Mouse (Mus musculus) MEL (cell line): ENCODE data around the gene Glis1. TPM values are rescaled to one million over a fixed set of nuclear protein-coding genes. Genes with fewer than 3 reads are reported as not detected.

Source experiments
- DNase-seq: peaks from one replicate; pipeline ENCODE4 v3.0.0; 2011; ENCODE audit warnings: low read depth, low spot score
- H3K27ac ChIP-seq: 2 replicates; pipeline ENCODE4 v1.5.1; 2012; ENCODE audit warnings: low read depth, mild to moderate bottlenecking, control low read depth, low read length, moderate library complexity; ENCODE audit not compliant: control insufficient read depth
- H3K27me3 ChIP-seq, 2 experiments: fragments of 150-350 bp in 1 of 2; sonication (generic) in 1 of 2; 2 replicates each; pipeline ENCODE4 v1.6.1; 2012; ENCODE audit warnings: low read length in 2 of 2, mild to moderate bottlenecking in 2 of 2, improper control_type of control experiment in 1 of 2, moderate library complexity in 1 of 2; ENCODE audit not compliant: insufficient read depth in 2 of 2, control insufficient read depth in 1 of 2
- H3K36me3 ChIP-seq, 2 experiments: 2 replicates each; pipeline ENCODE4 v1.6.1; 2012 to 2014; ENCODE audit warnings: low read length in 2 of 2, improper control_type of control experiment in 1 of 2, inconsistent platforms in 1 of 2, mild to moderate bottlenecking in 1 of 2; ENCODE audit not compliant: insufficient read depth in 2 of 2, control insufficient read depth in 1 of 2
- H3K4me1 ChIP-seq, 2 experiments: fragments of 150-350 bp in 1 of 2; sonication (generic) in 1 of 2; 2 replicates each; pipeline ENCODE4 v1.6.1; 2012; ENCODE audit warnings: low read length in 2 of 2, improper control_type of control experiment in 1 of 2, mild to moderate bottlenecking in 1 of 2; ENCODE audit not compliant: insufficient read depth in 2 of 2, control insufficient read depth in 1 of 2
- H3K4me3 ChIP-seq, 2 experiments: fragments of 150-350 bp in 1 of 2; sonication (generic) in 1 of 2; 2 replicates each; pipeline ENCODE4 v1.5.1; 2012; ENCODE audit warnings: low read depth in 2 of 2, low read length in 2 of 2, mild to moderate bottlenecking in 2 of 2, moderate library complexity in 2 of 2, control low read depth in 1 of 2, improper control_type of control experiment in 1 of 2; ENCODE audit not compliant: control insufficient read depth in 1 of 2, insufficient read depth in 1 of 2
- H3K79me2 ChIP-seq: 2 replicates; pipeline ENCODE4 v1.6.1; 2012; ENCODE audit warnings: mild to moderate bottlenecking, low read length, moderate library complexity; ENCODE audit not compliant: control insufficient read depth, poor library complexity, insufficient read depth
- H3K9ac ChIP-seq: 2 replicates; pipeline ENCODE4 v1.6.1; 2012; ENCODE audit warnings: low read depth, mild to moderate bottlenecking, control low read depth, low read length, moderate library complexity; ENCODE audit not compliant: control insufficient read depth, poor library complexity, severe bottlenecking
- H3K9me3 ChIP-seq: fragments of 150-350 bp; sonication (generic); replicated peaks from 2 replicates; pipeline ENCODE4 v1.6.1; 2012; ENCODE audit warnings: mild to moderate bottlenecking, low read length, improper control_type of control experiment, moderate library complexity; ENCODE audit not compliant: insufficient read depth
- CTCF ChIP-seq, 3 experiments: IDR thresholded peaks in 2 of 3; conservative IDR thresholded peaks in 1 of 3; 2 replicates each; pipeline ENCODE4 v1.5.1; 2011 to 2012; ENCODE audit warnings: low read length in 3 of 3, low read depth in 2 of 3, mild to moderate bottlenecking in 2 of 3, improper control_type of control experiment in 1 of 3, inconsistent platforms in 1 of 3, mixed read lengths in 1 of 3, moderate library complexity in 1 of 3; ENCODE audit not compliant: control insufficient read depth in 1 of 3, insufficient read depth in 1 of 3, poor library complexity in 1 of 3, severe bottlenecking in 1 of 3
- GATA1 ChIP-seq: IDR thresholded peaks from 2 replicates; pipeline ENCODE4 v1.6.1; 2011; ENCODE audit warnings: low read depth, low read length, improper control_type of control experiment
- JUND ChIP-seq: IDR thresholded peaks from 2 replicates; pipeline ENCODE4 v1.6.1; 2011; ENCODE audit warnings: low read depth, mild to moderate bottlenecking, improper control_type of control experiment, low read length
- MAFK ChIP-seq: IDR thresholded peaks from 2 replicates; pipeline ENCODE4 v1.6.1; 2011; ENCODE audit warnings: low read depth, mild to moderate bottlenecking, low read length, improper control_type of control experiment, borderline replicate concordance
- MAX ChIP-seq: IDR thresholded peaks from 2 replicates; pipeline ENCODE4 v1.6.1; 2011; ENCODE audit warnings: low read length, improper control_type of control experiment
- MEF2A ChIP-seq: IDR thresholded peaks from 2 replicates; pipeline ENCODE4 v1.6.1; 2014; ENCODE audit warnings: low read depth, mild to moderate bottlenecking, inconsistent platforms, low read length, improper control_type of control experiment; ENCODE audit not compliant: poor library complexity, insufficient replicate concordance, severe bottlenecking; ENCODE audit errors: extremely low read depth
- MXI1 ChIP-seq: IDR thresholded peaks from 2 replicates; pipeline ENCODE4 v1.6.1; 2011; ENCODE audit warnings: mild to moderate bottlenecking, low read depth, low read length, improper control_type of control experiment
- MYC ChIP-seq: IDR thresholded peaks from 2 replicates; pipeline ENCODE4 v1.6.1; 2011; ENCODE audit warnings: low read depth, mild to moderate bottlenecking, low read length, improper control_type of control experiment, moderate library complexity
- NRF1 ChIP-seq: IDR thresholded peaks from 2 replicates; pipeline ENCODE4 v1.6.1; 2014; ENCODE audit warnings: low read depth, mild to moderate bottlenecking, inconsistent platforms, low read length, improper control_type of control experiment, moderate library complexity; ENCODE audit not compliant: poor library complexity, insufficient read depth, severe bottlenecking
- RCOR1 ChIP-seq: IDR thresholded peaks from 2 replicates; pipeline ENCODE4 v1.6.1; 2012; ENCODE audit warnings: low read depth, mild to moderate bottlenecking, inconsistent platforms, low read length, improper control_type of control experiment
- SMC3 ChIP-seq: IDR thresholded peaks from 2 replicates; pipeline ENCODE4 v1.6.1; 2011; ENCODE audit warnings: low read depth, low read length, improper control_type of control experiment
- TAL1 ChIP-seq: IDR thresholded peaks from 2 replicates; pipeline ENCODE4 v1.6.1; 2012; ENCODE audit warnings: mild to moderate bottlenecking, inconsistent platforms, low read length, moderate library complexity, mixed read lengths
- TBP ChIP-seq: IDR thresholded peaks from 2 replicates; pipeline ENCODE4 v1.8.0; 2011; ENCODE audit warnings: low read depth, low read length, improper control_type of control experiment
- TCF12 ChIP-seq: IDR thresholded peaks from 2 replicates; pipeline ENCODE4 v1.6.1; 2014; ENCODE audit warnings: low read depth, mild to moderate bottlenecking, inconsistent platforms, low read length, improper control_type of control experiment, moderate library complexity
- UBTF ChIP-seq: IDR thresholded peaks from 2 replicates; pipeline ENCODE4 v1.6.1; 2012; ENCODE audit warnings: low read depth, mild to moderate bottlenecking, inconsistent platforms, low read length, improper control_type of control experiment, moderate library complexity, borderline replicate concordance; ENCODE audit not compliant: insufficient read depth
- ZKSCAN1 ChIP-seq: IDR thresholded peaks from 2 replicates; pipeline ENCODE4 v1.6.1; 2012; ENCODE audit warnings: low read depth, mild to moderate bottlenecking, inconsistent platforms, low read length, improper control_type of control experiment, moderate library complexity
- polyA plus RNA-seq, 2 experiments: library from polyadenylated mRNA; stranded (reverse) in 1 of 2; unstranded in 1 of 2; fragments of >175 nt in 1 of 2; fragments of >200 nt in 1 of 2; gene quantifications; 2 replicates each; pipeline versions ENCODE4 v1.2.1 to v1.2.4; 2012; ENCODE audit warnings: low replicate concordance in 2 of 2, low read depth in 1 of 2; ENCODE audit not compliant: insufficient read length in 2 of 2, insufficient read depth in 1 of 2, missing spikeins in 1 of 2
- total RNA-seq: library from RNA; depleted of rRNA; stranded (reverse); fragments of 300-350 nt; gene quantifications from 2 replicates; pipeline ENCODE4 v1.2.3, GENCODE M21; 2012

The Glis1 gene
- total and polyA plus RNA-seq, 3 experiments: 0.46 to 0.93 TPM; not detected in 1

DNA sequence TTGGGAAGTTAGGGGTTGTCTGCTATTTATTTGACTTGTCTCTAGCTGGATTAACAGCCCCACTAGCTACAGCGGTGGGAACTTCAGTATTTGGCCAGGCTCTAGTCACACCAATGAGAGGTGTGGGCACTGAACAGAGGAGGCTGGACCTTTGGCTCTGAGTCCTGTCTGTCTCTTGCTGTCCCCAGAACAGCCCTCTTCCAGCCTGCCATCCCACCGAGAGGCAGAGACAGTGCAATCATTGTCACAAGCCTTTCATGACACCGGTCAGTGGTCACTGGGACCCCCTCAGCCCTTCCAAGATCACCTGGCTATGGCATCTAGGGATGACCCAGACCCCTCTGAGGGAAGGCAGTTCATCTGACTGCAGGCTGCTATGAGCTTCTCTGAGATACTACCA lies 104.6 kb downstream of the Glis1 start:
- Histone ChIP-seq H3K4me3 (no peak overlapping the region), H3K27ac (no peak overlapping the region), H3K27me3 (no peaks in the 10 kb centered on the region), H3K4me1 (peaks cover 0 to 5% of the 10 kb centered on the region in 2 experiments; a peak in 1 of 4 replicates), H3K79me2 (no peaks in the 10 kb centered on the region), H3K9ac (no peak overlapping the region), H3K36me3 (no peaks in the 10 kb centered on the region), H3K9me3 (no peaks in the 10 kb centered on the region)
- no peak for TF ChIP-seq MEF2A
- TF ChIP-seq NRF1: no peak
- no peak for TF ChIP-seq SMC3
- no peak for TF ChIP-seq MXI1
- no peak for TF ChIP-seq MAFK
- no peak for TF ChIP-seq TCF12
- TF ChIP-seq TBP: no peak
- TF ChIP-seq GATA1: no peak
- no peak for TF ChIP-seq CTCF (IDR thresholded peaks at IDR 0.05 in 2 of 3, conservative IDR thresholded peaks at IDR 0.05 in 1 of 3; ENCODE audit: control insufficient read depth in 1 of 3, insufficient read depth in 1 of 3, low read depth in 2 of 3, low read length in 3 of 3, poor library complexity in 1 of 3, severe bottlenecking in 1 of 3)
- TF ChIP-seq UBTF: no peak
- TF ChIP-seq MAX: no peak
- no peak for TF ChIP-seq ZKSCAN1
- TF ChIP-seq MYC: no peak
- no peak for TF ChIP-seq RCOR1
- no peak for TF ChIP-seq JUND
- no peak for DNase-seq

DNA sequence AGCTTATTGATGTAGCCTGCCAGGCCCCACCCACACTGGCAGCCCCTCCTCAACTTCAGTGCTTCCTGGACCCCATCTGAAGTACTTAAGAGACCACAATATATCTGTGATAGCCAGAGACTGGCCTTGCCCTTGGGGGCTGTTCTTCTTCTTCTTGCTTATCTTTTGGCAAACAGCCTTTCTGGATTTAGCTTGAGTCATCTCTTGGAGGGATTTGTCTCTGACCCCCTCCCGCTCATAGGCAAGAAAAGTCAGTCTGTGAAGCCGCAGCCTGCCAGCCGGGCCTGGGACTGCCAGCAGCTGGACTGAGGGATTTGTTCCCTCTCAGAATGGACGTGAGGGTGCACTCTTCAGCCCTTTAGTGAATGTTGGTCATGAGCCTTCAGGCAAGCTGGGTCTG lies 107.4 kb downstream of the Glis1 start:
- no peaks in the 10 kb centered on the region for H3K79me2 ChIP-seq
- peak; percentile 21 for DNase-seq
- no peak overlapping the region for H3K4me3 ChIP-seq
- H3K27me3 ChIP-seq: no peaks in the 10 kb centered on the region
- H3K9me3 ChIP-seq: no peaks in the 10 kb centered on the region
- no peak overlapping the region for H3K27ac ChIP-seq
- no peaks in the 10 kb centered on the region for H3K36me3 ChIP-seq
- no peak overlapping the region for H3K9ac ChIP-seq
- peaks cover 0 to 3% of the 10 kb centered on the region in 2 experiments; a peak in 1 of 4 replicates for H3K4me1 ChIP-seq
- TF ChIP-seq SMC3: no peak
- peak; percentile 53 for TF ChIP-seq TAL1
